In genomic region chr14:60882106-60882505, GRCm38 (mm10) we compare ENCODE assay signal across 17 mouse cellular contexts.
"Had no signal": no experiment of that assay in that cellular context is flagged by ENCODE, and none has a peak within 500 bp of the region (broad histone marks: within the 10 kb centered on the region; RNA-seq: fewer than 3 reads in every experiment).

No protein-coding gene starts in this region.

- H3K27me3 ChIP-seq: midbrain, embryonic 12.5 days; neural tube, embryonic 13.5 days; neural tube, embryonic 15.5 days had no signal

- H3K4me1 ChIP-seq: midbrain, embryonic 10.5 days; midbrain, embryonic 12.5 days; neural tube, embryonic 13.5 days; neural tube, embryonic 15.5 days had no signal

- H3K4me3 ChIP-seq: midbrain, embryonic 10.5 days; midbrain, embryonic 12.5 days; myocyte; neural tube, embryonic 13.5 days; neural tube, embryonic 15.5 days had no signal

- DNase-seq: lung, embryonic 14.5 days; lung, postnatal 10 days; lung, postnatal 4 days; midbrain, embryonic 14.5 days; retina, postnatal 1 day; right cerebral cortex, adult 18-20 months; right cerebral cortex, postnatal 25 days; right cerebral cortex, postnatal 4 days; spleen, adult 18-20 months; thymus, adult 18-20 months; thymus, postnatal 14 days; thymus, postnatal 36 days had no signal

- H3K27ac ChIP-seq: midbrain, embryonic 10.5 days; midbrain, embryonic 12.5 days; neural tube, embryonic 13.5 days; neural tube, embryonic 15.5 days had no signal
